Mouse (Mus musculus) forebrain, embryonic 15.5 days (tissue): ENCODE results near the gene Poln. TPM values are rescaled to one million over a fixed set of nuclear protein-coding genes. Genes with fewer than 3 reads are reported as not detected.

Experiments
- ATAC-seq: fragments of 200-750 bp; cut with Nextera tagmentation; replicated peaks from 2 replicates; pipeline ENCODE4 v1.8.0; 2017; ENCODE audit warnings: mild to moderate bottlenecking, moderate TSS enrichment, moderate library complexity
- H3K27ac ChIP-seq: fragments of 300-500 bp; sonication (generic); replicated peaks from 2 replicates; pipeline ENCODE4 v1.5.1; 2015; ENCODE audit warnings: mild to moderate bottlenecking, inconsistent platforms
- H3K27me3 ChIP-seq: fragments of 300-500 bp; sonication (generic); 2 replicates; pipeline ENCODE4 v1.6.1; 2015; ENCODE audit warnings: inconsistent platforms
- H3K36me3 ChIP-seq: fragments of 300-500 bp; sonication (generic); 2 replicates; pipeline ENCODE4 v1.6.1; 2015; ENCODE audit warnings: mild to moderate bottlenecking, inconsistent platforms
- H3K4me1 ChIP-seq: fragments of 300-500 bp; sonication (generic); 2 replicates; pipeline ENCODE4 v1.6.1; 2015; ENCODE audit warnings: inconsistent platforms
- H3K4me2 ChIP-seq: fragments of 300-500 bp; sonication (generic); replicated peaks from 2 replicates; pipeline ENCODE4 v1.6.1; 2015; ENCODE audit warnings: mild to moderate bottlenecking, inconsistent platforms
- H3K4me3 ChIP-seq: fragments of 300-500 bp; sonication (generic); 2 replicates; pipeline ENCODE4 v1.5.1; 2015; ENCODE audit warnings: mild to moderate bottlenecking, inconsistent platforms
- H3K9ac ChIP-seq: fragments of 300-500 bp; sonication (generic); replicated peaks from 2 replicates; pipeline ENCODE4 v1.6.1; 2015; ENCODE audit warnings: mild to moderate bottlenecking, inconsistent platforms
- H3K9me3 ChIP-seq: fragments of 300-500 bp; sonication (generic); 2 replicates; pipeline ENCODE4 v1.6.1; 2016; ENCODE audit warnings: inconsistent platforms
- WGBS: fragments of 180-500 bp; shearing (Covaris S2); methylation state at CpG from one replicate; pipeline ENCODE4 v1.1.7; 2015; ENCODE audit warnings: mixed read lengths; 5-methylcytosine and 5-hydroxymethylcytosine counted together
- polyA plus RNA-seq: library from polyadenylated mRNA; unstranded; fragments of >200 nt; fragmentation: Nextera tagmentation; extraction: Ambion mirVana; gene quantifications from 2 replicates; pipeline ENCODE4 v1.2.1, GENCODE M21; 2015

Gene Poln
- polyA plus RNA-seq, 1 experiment from 2014 or later, result 0.34 TPM

- no peak overlapping the region for H3K4me3 ChIP-seq
- no peak overlapping the region for H3K4me2 ChIP-seq
- WGBS, result 47% methylated on average over 4 of the region's 4 CpGs
- no peak overlapping the region for H3K27ac ChIP-seq
- H3K27me3 ChIP-seq, result no peaks in the 10 kb centered on the region
- peak; percentile 58; the same call in 1 of the 2 replicates for ATAC-seq
- H3K9ac ChIP-seq, result no peak overlapping the region
- H3K36me3 ChIP-seq, result no peaks in the 10 kb centered on the region
- no peaks in the 10 kb centered on the region for H3K9me3 ChIP-seq
- peaks cover 19% of the 10 kb centered on the region for H3K4me1 ChIP-seq
Observed at GRCm38 (mm10) chr5:34197243-34197642, 28.0 kb upstream of the Poln start.

GRCm38 (mm10) chr5:34196423-34196822 lies 27.2 kb upstream of the Poln start:
- H3K36me3 ChIP-seq, result no peaks in the 10 kb centered on the region
- no peak overlapping the region for H3K27ac ChIP-seq
- H3K4me2 ChIP-seq, result no peak overlapping the region
- H3K4me3 ChIP-seq, result no peak overlapping the region
- H3K9me3 ChIP-seq, result no peaks in the 10 kb centered on the region
- WGBS, result 78% methylated on average over 7 of the region's 7 CpGs
- H3K27me3 ChIP-seq, result no peaks in the 10 kb centered on the region
- H3K4me1 ChIP-seq, result peaks cover 17% of the 10 kb centered on the region
- no peak for ATAC-seq
- no peak overlapping the region for H3K9ac ChIP-seq

GRCm38 (mm10) chr5:34195786-34196185 lies 26.5 kb upstream of the Poln start:
- Histone ChIP-seq H3K4me2 (no peak overlapping the region), H3K9me3 (no peaks in the 10 kb centered on the region), H3K9ac (no peak overlapping the region), H3K27me3 (no peaks in the 10 kb centered on the region), H3K4me1 (peaks cover 14% of the 10 kb centered on the region), H3K27ac (no peak overlapping the region), H3K4me3 (no peak overlapping the region), H3K36me3 (no peaks in the 10 kb centered on the region)
- no peak for ATAC-seq
- 93% methylated on average over 12 of the region's 12 CpGs for WGBS

GRCm38 (mm10) chr5:34194975-34195662 lies 25.9 kb upstream of the Poln start:
- Histone ChIP-seq H3K4me3 (no peak overlapping the region), H3K36me3 (no peaks in the 10 kb centered on the region), H3K9ac (no peak overlapping the region), H3K9me3 (no peaks in the 10 kb centered on the region), H3K27ac (no peak overlapping the region), H3K4me2 (no peak overlapping the region), H3K27me3 (no peaks in the 10 kb centered on the region), H3K4me1 (peaks cover 14% of the 10 kb centered on the region)
- ATAC-seq, result no peak
- 80% methylated on average over 6 of the region's 6 CpGs for WGBS

- Histone ChIP-seq H3K36me3 (no peaks in the 10 kb centered on the region), H3K4me2 (no peak overlapping the region), H3K4me1 (peaks cover 14% of the 10 kb centered on the region), H3K27ac (no peak overlapping the region), H3K4me3 (no peak overlapping the region), H3K9ac (no peak overlapping the region), H3K9me3 (no peaks in the 10 kb centered on the region), H3K27me3 (peaks cover 3% of the 10 kb centered on the region; the same call in 1 of the 2 replicates)
- ATAC-seq, result no peak
- 43% methylated on average over 1 of the region's 1 CpGs for WGBS
Observed at GRCm38 (mm10) chr5:34194426-34194825, 25.2 kb upstream of the Poln start.

GRCm38 (mm10) chr5:34191843-34192242 lies 22.6 kb upstream of the Poln start:
- H3K4me2 ChIP-seq, result no peak overlapping the region
- no peak overlapping the region for H3K9ac ChIP-seq
- no peaks in the 10 kb centered on the region for H3K36me3 ChIP-seq
- H3K4me3 ChIP-seq, result no peak overlapping the region
- H3K27ac ChIP-seq, result no peak overlapping the region
- no peaks in the 10 kb centered on the region for H3K9me3 ChIP-seq
- WGBS, result 69% methylated on average over 4 of the region's 4 CpGs
- H3K27me3 ChIP-seq, result peaks cover 5% of the 10 kb centered on the region; the same call in 1 of the 2 replicates
- no peak for ATAC-seq
- H3K4me1 ChIP-seq, result peaks cover 12% of the 10 kb centered on the region

GRCm38 (mm10) chr5:34191021-34191420 lies 21.8 kb upstream of the Poln start:
- H3K36me3 ChIP-seq, result no peaks in the 10 kb centered on the region
- no peak overlapping the region for H3K27ac ChIP-seq
- H3K4me1 ChIP-seq, result peaks cover 16% of the 10 kb centered on the region
- H3K4me3 ChIP-seq, result no peak overlapping the region
- peaks cover 5% of the 10 kb centered on the region; the same call in 1 of the 2 replicates for H3K27me3 ChIP-seq
- WGBS, result 46% methylated on average over 4 of the region's 4 CpGs
- no peak overlapping the region for H3K4me2 ChIP-seq
- H3K9me3 ChIP-seq, result no peaks in the 10 kb centered on the region
- ATAC-seq, result no peak
- no peak overlapping the region for H3K9ac ChIP-seq

GRCm38 (mm10) chr5:34189521-34189920 lies 20.3 kb upstream of the Poln start:
- Histone ChIP-seq H3K27ac (no peak overlapping the region), H3K4me2 (no peak overlapping the region), H3K9ac (no peak overlapping the region), H3K36me3 (no peaks in the 10 kb centered on the region), H3K27me3 (peaks cover 5% of the 10 kb centered on the region; the same call in 1 of the 2 replicates), H3K4me3 (no peak overlapping the region), H3K4me1 (peaks cover 31% of the 10 kb centered on the region), H3K9me3 (no peaks in the 10 kb centered on the region)
- no peak for ATAC-seq
- 67% methylated on average over 1 of the region's 1 CpGs for WGBS

- Histone ChIP-seq H3K9ac (no peak overlapping the region), H3K27ac (no peak overlapping the region), H3K4me3 (no peak overlapping the region)
Observed at GRCm38 (mm10) chr5:34188856-34189255, 19.6 kb upstream of the Poln start.

GRCm38 (mm10) chr5:34187601-34188316 lies 18.5 kb upstream of the Poln start, which contains the start of gene Mxd4:
Mxd4 (minus strand) TSS chr5:34187720.
- Histone ChIP-seq H3K36me3 (no peaks in the 10 kb centered on the region; the same call in 1 of the 2 replicates), H3K4me3 (peak within 1 kb of the TSS; percentile 95), H3K9ac (peak within 1 kb of the TSS; percentile 77), H3K27me3 (peaks cover 5% of the 10 kb centered on the region; the same call in 1 of the 2 replicates), H3K27ac (peak within 1 kb of the TSS; percentile 85), H3K4me2 (peak within 1 kb of the TSS; percentile 94), H3K9me3 (no peaks in the 10 kb centered on the region), H3K4me1 (peaks cover 46% of the 10 kb centered on the region)
- WGBS, result under 1% methylated on average over 60 of the region's 60 CpGs
- ATAC-seq, result peak; percentile 100

More at GRCm38 (mm10) chr5:34188856-34189255, 19.6 kb upstream of the Poln start:
- Histone ChIP-seq H3K4me2 (peak overlapping the region; percentile 94; the same call in 1 of the 2 replicates), H3K4me1 (peaks cover 37% of the 10 kb centered on the region), H3K9me3 (no peaks in the 10 kb centered on the region), H3K36me3 (no peaks in the 10 kb centered on the region), H3K27me3 (peaks cover 5% of the 10 kb centered on the region; the same call in 1 of the 2 replicates)
- 80% methylated on average over 2 of the region's 2 CpGs for WGBS
- no peak for ATAC-seq

- peak overlapping the region; percentile 85 for H3K27ac ChIP-seq
- H3K9me3 ChIP-seq, result no peaks in the 10 kb centered on the region
- H3K4me2 ChIP-seq, result peak overlapping the region; percentile 94
- ATAC-seq, result peak; percentile 14
- H3K27me3 ChIP-seq, result peaks cover 5% of the 10 kb centered on the region; the same call in 1 of the 2 replicates
- H3K36me3 ChIP-seq, result no peaks in the 10 kb centered on the region; the same call in 1 of the 2 replicates
- peak overlapping the region; percentile 77 for H3K9ac ChIP-seq
- WGBS, result under 1% methylated on average over 44 of the region's 46 CpGs
- H3K4me3 ChIP-seq, result peak overlapping the region; percentile 95
- H3K4me1 ChIP-seq, result peaks cover 46% of the 10 kb centered on the region
Observed at GRCm38 (mm10) chr5:34186961-34187391, 17.7 kb upstream of the Poln start.

- peaks cover 46% of the 10 kb centered on the region for H3K4me1 ChIP-seq
- H3K27ac ChIP-seq, result no peak overlapping the region
Observed at GRCm38 (mm10) chr5:34186391-34186790, 17.1 kb upstream of the Poln start.

More at GRCm38 (mm10) chr5:34186391-34186790, 17.1 kb upstream of the Poln start:
- Histone ChIP-seq H3K9me3 (no peaks in the 10 kb centered on the region), H3K27me3 (peaks cover 5% of the 10 kb centered on the region; the same call in 1 of the 2 replicates), H3K9ac (peak overlapping the region; percentile 77), H3K4me2 (peak overlapping the region; percentile 94), H3K4me3 (peak overlapping the region; percentile 95), H3K36me3 (peaks cover 2% of the 10 kb centered on the region; the same call in 1 of the 2 replicates)
- 72% methylated on average over 2 of the region's 2 CpGs for WGBS
- ATAC-seq, result no peak
